Mouse (Mus musculus) large intestine, adult 2 months (tissue): Measurements from ENCODE around the gene Gm5724. TPM values are rescaled to one million over a fixed set of nuclear protein-coding genes. Genes with fewer than 3 reads are reported as not detected.
A peak's percentile ranks its signal among the peaks of the same experiment; 100 is the strongest.

ENCODE experiments used
- DNase-seq: peaks from one replicate; pipeline ENCODE4 v3.0.0-alpha.2; 2012; ENCODE audit warnings: low read depth, low spot score
- WGBS: fragments of 180-500 bp; shearing (Covaris S2); methylation state at CpG from one replicate; pipeline ENCODE4 v1.1.7; 2018; 5-methylcytosine and 5-hydroxymethylcytosine counted together
- polyA plus RNA-seq: library from polyadenylated mRNA; depleted of rRNA; stranded (reverse); fragments of >200 nt; gene quantifications from 2 replicates; pipeline ENCODE4 v1.2.3, GENCODE M21; 2012; rRNA removed

Gm5724 gene
- not detected in 2 replicates for polyA plus RNA-seq

- no peak for DNase-seq
- 78% methylated on average over 3 of the region's 3 CpGs for WGBS
These were observed at the start of gene Gm5724 for GRCm38 (mm10) chr6:141773710-141774109. Gene Gm5724 (minus strand): TSS chr6:141773810.

GRCm38 (mm10) chr6:141797837-141798236, 24.2 kb upstream of the Gm5724 start:
- 16% methylated on average over 1 of the region's 1 CpGs for WGBS
- peak; percentile 7 for DNase-seq

- 47% methylated on average over 2 of the region's 2 CpGs for WGBS
- no peak for DNase-seq
These were observed 866 bp upstream of the Gm5724 start for GRCm38 (mm10) chr6:141774476-141774875.

- no peak for DNase-seq
These were observed 82.4 kb downstream of the Gm5724 start for GRCm38 (mm10) chr6:141691246-141691645.

GRCm38 (mm10) chr6:141687008-141687407, 86.6 kb downstream of the Gm5724 start:
- 70% methylated on average over 4 of the region's 4 CpGs for WGBS

More at GRCm38 (mm10) chr6:141687008-141687407, 86.6 kb downstream of the Gm5724 start:
- no peak for DNase-seq

Other genes with a start within 250 kb of the Gm5724 start
- 0.04 and 0.05 TPM in 2 replicates for gene Slco1c1, start 249.4 kb downstream of the Gm5724 start, polyA plus RNA-seq
- gene Slco1b2, start 144.3 kb downstream of the Gm5724 start, polyA plus RNA-seq = not detected in 2 replicates
- gene Slco1a4, start 82.4 kb upstream of the Gm5724 start, polyA plus RNA-seq = not detected in 2 replicates
- not detected in 2 replicates for gene Slco1a1, start 173.2 kb upstream of the Gm5724 start, polyA plus RNA-seq
- not detected in 2 replicates for gene Gm6614, start 237.6 kb upstream of the Gm5724 start, polyA plus RNA-seq